Mouse (Mus musculus) embryonic facial prominence, embryonic 11.5 days (tissue): ENCODE measurements at regions not wholly inside any gene's neighbourhood (a gene's known extent, or its start where the extent isn't known, plus 50 kb on each side); places are given as distances from the start of the nearest gene placed in this dataset.

Experiments used
- ATAC-seq: fragments of 200-750 bp; cut with Nextera tagmentation; replicated peaks from 2 replicates; pipeline ENCODE4 v1.8.0; 2017; ENCODE audit warnings: low read depth; ENCODE audit not compliant: insufficient number of reproducible peaks, low FRiP score, low TSS enrichment
- DNase-seq: peaks from one replicate; pipeline ENCODE4 v3.0.0-alpha.2; 2015; ENCODE audit warnings: low spot score
- H3K27ac ChIP-seq: fragments of 300-500 bp; sonication (generic); replicated peaks from 2 replicates; pipeline ENCODE4 v1.5.1; 2014; ENCODE audit warnings: mild to moderate bottlenecking, low read depth, low read length, control low read depth
- H3K27me3 ChIP-seq: fragments of 300-500 bp; sonication (generic); 2 replicates; pipeline ENCODE4 v1.6.1; 2014; ENCODE audit warnings: mild to moderate bottlenecking, low read length, moderate library complexity, mixed read lengths; ENCODE audit not compliant: control insufficient read depth, insufficient read depth
- H3K36me3 ChIP-seq: fragments of 300-500 bp; sonication (generic); replicated peaks from 2 replicates; pipeline ENCODE4 v1.6.1; 2014; ENCODE audit warnings: low read depth, mild to moderate bottlenecking, low read length, moderate library complexity, mixed read lengths; ENCODE audit not compliant: control insufficient read depth, insufficient read depth
- H3K4me1 ChIP-seq: fragments of 300-500 bp; sonication (generic); 2 replicates; pipeline ENCODE4 v1.6.1; 2014; ENCODE audit warnings: low read length, mixed read lengths; ENCODE audit not compliant: control insufficient read depth, insufficient read depth
- H3K4me2 ChIP-seq: fragments of 300-500 bp; sonication (generic); 2 replicates; pipeline ENCODE4 v1.6.1; 2014; ENCODE audit warnings: low read depth, mild to moderate bottlenecking, control low read depth, low read length, moderate library complexity
- H3K4me3 ChIP-seq: fragments of 300-500 bp; sonication (generic); 2 replicates; pipeline ENCODE4 v1.5.1; 2014; ENCODE audit warnings: low read depth, low read length, control low read depth
- H3K9ac ChIP-seq: fragments of 300-500 bp; sonication (generic); replicated peaks from 2 replicates; pipeline ENCODE4 v1.6.1; 2014; ENCODE audit warnings: mild to moderate bottlenecking, control low read depth, low read length
- H3K9me3 ChIP-seq: fragments of 300-500 bp; sonication (generic); replicated peaks from 2 replicates; pipeline ENCODE4 v1.6.1; 2016; ENCODE audit warnings: mild to moderate bottlenecking, low read length, inconsistent platforms, mixed read lengths; ENCODE audit not compliant: control insufficient read depth
- WGBS: fragments of 180-500 bp; shearing (Covaris S2); extraction: QIAGEN DNeasy Blood & Tissue Kit; methylation state at CpG from one replicate; pipeline ENCODE4 v1.1.7; 2014; 5-methylcytosine and 5-hydroxymethylcytosine counted together

DNA sequence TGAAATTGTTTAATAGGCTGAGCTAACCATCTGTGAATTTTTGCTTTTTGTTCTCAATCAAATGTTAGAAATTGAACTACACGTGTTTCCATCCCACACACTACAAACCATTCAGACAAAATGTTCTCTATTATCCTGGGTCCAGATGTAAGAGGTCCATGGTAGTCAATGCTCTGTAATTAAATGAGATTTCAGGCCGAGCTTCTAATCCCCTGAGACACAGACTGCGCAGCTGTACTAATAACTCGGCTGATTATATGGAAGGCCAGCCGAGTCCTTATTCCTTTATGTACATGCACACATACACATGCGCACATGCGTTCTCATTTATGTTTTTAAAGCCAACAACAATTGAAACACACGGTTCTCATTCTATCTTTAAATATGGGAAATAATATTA lies 118.3 kb upstream of the Slc25a13 start:
- no peak overlapping the region for H3K9ac ChIP-seq
- H3K27me3 ChIP-seq: no peaks in the 10 kb centered on the region
- no peak overlapping the region for H3K4me3 ChIP-seq
- peak; percentile 71 for DNase-seq
- H3K9me3 ChIP-seq: no peaks in the 10 kb centered on the region
- no peak overlapping the region for H3K4me2 ChIP-seq
- H3K36me3 ChIP-seq: no peaks in the 10 kb centered on the region
- ATAC-seq: peak; percentile 70
- WGBS: 46% methylated on average over 8 of the region's 8 CpGs
- H3K27ac ChIP-seq: no peak overlapping the region
- no peaks in the 10 kb centered on the region for H3K4me1 ChIP-seq

DNA sequence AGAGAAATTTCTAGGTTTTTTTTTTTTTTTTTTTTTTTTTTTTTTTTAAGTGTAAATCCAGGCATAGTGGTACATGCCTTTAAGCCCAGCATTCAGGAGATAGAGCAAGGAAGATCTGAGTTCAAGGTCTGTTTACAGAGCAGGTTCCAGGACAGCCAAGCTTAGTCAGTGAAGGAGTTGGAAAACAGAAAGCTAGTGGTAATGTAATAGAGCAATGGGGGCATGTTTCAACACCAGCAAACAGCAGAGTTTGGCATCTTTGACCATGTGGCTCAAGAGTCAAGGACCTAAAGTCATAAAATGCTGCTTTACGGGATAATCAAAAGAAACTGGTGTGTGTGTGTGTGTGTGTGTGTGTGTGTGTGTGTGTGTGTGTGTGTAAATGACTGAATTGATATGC lies 113.3 kb upstream of the Slc25a13 start:
- WGBS: 100% methylated on average over 1 of the region's 1 CpGs
- H3K9me3 ChIP-seq: no peaks in the 10 kb centered on the region
- H3K9ac ChIP-seq: no peak overlapping the region
- no peak overlapping the region for H3K27ac ChIP-seq
- no peak overlapping the region for H3K4me3 ChIP-seq
- no peaks in the 10 kb centered on the region for H3K4me1 ChIP-seq
- no peaks in the 10 kb centered on the region for H3K36me3 ChIP-seq
- H3K27me3 ChIP-seq: no peaks in the 10 kb centered on the region
- ATAC-seq: no peak
- DNase-seq: no peak
- H3K4me2 ChIP-seq: no peak overlapping the region

DNA sequence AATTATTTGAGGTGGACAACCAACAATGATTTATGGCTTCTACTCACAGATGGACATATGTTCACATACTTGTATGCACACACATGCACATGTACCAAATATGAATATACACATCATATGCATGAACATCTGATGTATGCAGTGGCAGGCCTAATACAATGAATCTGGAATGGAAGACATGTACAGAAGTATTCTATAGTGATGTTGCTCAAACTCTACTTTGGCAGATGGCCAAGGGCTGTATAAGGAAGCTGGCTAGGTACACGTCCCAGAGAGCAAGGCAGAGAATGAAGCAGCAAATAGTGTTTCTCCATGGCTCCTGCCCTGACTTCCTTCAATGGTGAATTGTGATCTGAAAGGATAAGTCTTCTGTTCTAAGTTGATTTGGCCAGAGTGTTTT lies 108.5 kb upstream of the Slc25a13 start:
- DNase-seq (no peak), ATAC-seq (no peak)
- H3K9ac ChIP-seq: no peak overlapping the region
- H3K4me3 ChIP-seq: no peak overlapping the region
- H3K9me3 ChIP-seq: no peaks in the 10 kb centered on the region
- H3K27me3 ChIP-seq: no peaks in the 10 kb centered on the region
- H3K36me3 ChIP-seq: no peaks in the 10 kb centered on the region
- H3K27ac ChIP-seq: no peak overlapping the region
- H3K4me1 ChIP-seq: no peaks in the 10 kb centered on the region
- 65% methylated on average over 1 of the region's 1 CpGs for WGBS
- H3K4me2 ChIP-seq: no peak overlapping the region

DNA sequence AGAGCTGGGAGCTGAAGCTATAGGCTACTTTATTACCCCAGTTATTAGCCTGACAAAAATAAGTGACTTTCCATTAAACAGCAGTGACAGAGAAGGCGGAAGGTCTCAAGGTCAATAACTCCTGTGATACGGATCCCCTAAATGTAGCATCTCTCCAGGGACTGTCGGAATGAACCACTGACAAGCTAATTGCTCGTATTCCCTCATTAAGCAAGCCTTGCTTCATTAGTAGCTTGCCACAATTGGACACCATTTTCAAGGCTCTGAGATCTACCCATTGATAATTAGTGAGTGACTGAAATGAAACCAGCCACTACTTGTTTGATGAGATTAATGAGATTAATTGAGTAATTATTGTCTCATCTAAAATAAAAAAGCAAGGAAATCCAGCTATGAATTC lies 99.8 kb upstream of the Slc25a13 start:
- Histone ChIP-seq H3K36me3 (no peaks in the 10 kb centered on the region), H3K4me3 (no peak overlapping the region), H3K4me2 (no peak overlapping the region), H3K27me3 (no peaks in the 10 kb centered on the region), H3K27ac (no peak overlapping the region), H3K9ac (no peak overlapping the region), H3K4me1 (no peaks in the 10 kb centered on the region), H3K9me3 (no peaks in the 10 kb centered on the region)
- DNase-seq (no peak), ATAC-seq (no peak)
- 46% methylated on average over 4 of the region's 4 CpGs for WGBS

DNA sequence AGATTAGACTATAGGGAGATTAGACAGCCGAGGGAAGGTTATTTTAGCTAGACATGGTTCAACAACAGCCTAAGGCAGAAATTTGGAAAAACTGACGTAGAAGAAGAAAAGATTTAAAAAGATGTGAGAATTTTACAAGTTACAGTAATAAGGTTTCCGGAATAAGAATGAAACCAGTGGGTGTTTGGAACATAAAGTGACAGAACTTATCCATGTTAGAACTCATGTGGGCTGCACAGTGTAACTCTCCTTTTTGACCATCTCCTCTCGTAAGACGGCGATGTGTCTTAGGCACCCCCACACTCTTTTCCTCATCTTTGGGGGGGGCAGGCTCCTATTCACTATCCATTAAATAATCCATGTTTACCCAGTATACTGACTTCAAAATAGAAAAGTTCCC lies 96.2 kb upstream of the Slc25a13 start:
- WGBS: 83% methylated on average over 6 of the region's 6 CpGs
- Histone ChIP-seq H3K9me3 (no peaks in the 10 kb centered on the region), H3K4me3 (no peak overlapping the region), H3K9ac (no peak overlapping the region), H3K27me3 (no peaks in the 10 kb centered on the region), H3K36me3 (no peaks in the 10 kb centered on the region), H3K4me1 (no peaks in the 10 kb centered on the region), H3K4me2 (no peak overlapping the region), H3K27ac (no peak overlapping the region)
- ATAC-seq (no peak), DNase-seq (no peak)

DNA sequence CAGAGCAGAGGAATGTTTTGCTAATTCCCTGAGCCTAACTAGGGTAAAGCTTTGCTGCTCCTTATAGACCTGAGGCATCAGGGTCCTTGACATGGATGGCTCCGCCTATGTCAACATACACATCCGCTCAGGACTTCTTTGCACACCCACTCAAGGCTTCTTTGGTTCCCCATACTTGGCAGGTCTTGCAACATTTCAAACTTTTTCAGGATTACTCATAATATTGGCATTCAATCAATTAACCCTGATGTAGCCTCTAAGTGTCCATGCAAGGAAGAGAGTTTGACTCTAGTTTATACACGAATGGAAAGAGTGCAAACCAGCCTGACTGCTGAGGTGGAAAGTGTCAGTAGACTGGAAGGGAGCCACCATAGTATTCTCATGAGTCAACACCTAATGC lies 93.2 kb upstream of the Slc25a13 start:
- Histone ChIP-seq H3K27ac (no peak overlapping the region), H3K4me2 (no peak overlapping the region), H3K27me3 (no peaks in the 10 kb centered on the region; the same call in 1 of the 2 replicates), H3K36me3 (no peaks in the 10 kb centered on the region), H3K9me3 (no peaks in the 10 kb centered on the region), H3K4me1 (no peaks in the 10 kb centered on the region), H3K4me3 (no peak overlapping the region), H3K9ac (no peak overlapping the region)
- 83% methylated on average over 3 of the region's 3 CpGs for WGBS
- DNase-seq (no peak), ATAC-seq (no peak)

DNA sequence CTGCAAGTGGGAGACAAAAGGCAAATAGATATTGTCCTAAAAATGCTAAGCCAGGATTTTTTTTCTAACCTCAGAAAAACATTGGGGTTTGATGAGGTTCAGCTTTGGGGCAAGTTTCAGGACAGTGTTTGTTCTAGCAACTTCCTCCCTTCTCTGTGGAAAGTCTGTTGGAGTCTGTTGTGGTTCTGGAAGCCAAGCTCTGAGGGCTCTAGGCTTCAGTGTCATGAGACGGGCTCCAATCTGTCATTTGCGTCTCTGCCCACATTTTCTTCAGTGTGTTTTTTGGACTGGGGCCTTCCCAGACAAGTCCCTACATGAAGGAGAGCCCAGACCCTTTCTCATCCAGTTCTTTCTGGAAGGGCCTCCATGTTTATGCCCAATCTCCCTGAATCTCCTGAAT lies 90.6 kb upstream of the Slc25a13 start:
- no peaks in the 10 kb centered on the region; the same call in 1 of the 2 replicates for H3K27me3 ChIP-seq
- H3K4me3 ChIP-seq: no peak overlapping the region
- H3K36me3 ChIP-seq: no peaks in the 10 kb centered on the region
- H3K9ac ChIP-seq: no peak overlapping the region
- H3K9me3 ChIP-seq: no peaks in the 10 kb centered on the region
- H3K4me2 ChIP-seq: no peak overlapping the region
- WGBS: 87% methylated on average over 2 of the region's 2 CpGs
- H3K4me1 ChIP-seq: no peaks in the 10 kb centered on the region
- no peak for ATAC-seq
- no peak overlapping the region for H3K27ac ChIP-seq
- DNase-seq: no peak

DNA sequence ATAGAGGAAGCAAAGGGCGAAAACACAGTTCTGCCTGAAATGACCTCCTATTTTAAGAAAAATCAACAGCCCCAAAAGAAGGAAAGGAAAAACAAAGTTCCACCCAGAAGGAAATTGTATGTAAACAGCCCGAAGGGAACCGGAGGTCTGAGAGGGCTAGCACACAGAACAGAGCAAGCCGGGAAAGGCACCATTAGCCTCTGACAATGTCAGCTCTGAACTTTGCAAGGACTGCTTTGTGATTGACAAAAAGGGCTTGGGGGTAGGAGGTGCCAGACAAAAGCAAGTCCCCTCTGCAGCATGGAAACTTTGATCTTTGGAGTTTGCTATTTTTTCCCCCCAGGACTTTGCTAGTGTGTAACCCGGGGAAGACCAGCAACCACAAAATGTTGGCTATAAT lies 86.8 kb upstream of the Slc25a13 start:
- WGBS: 14% methylated on average over 5 of the region's 5 CpGs
- Histone ChIP-seq H3K27me3 (no peaks in the 10 kb centered on the region; the same call in 1 of the 2 replicates), H3K9me3 (no peaks in the 10 kb centered on the region), H3K9ac (no peak overlapping the region), H3K4me3 (no peak overlapping the region), H3K36me3 (no peaks in the 10 kb centered on the region), H3K4me2 (no peak overlapping the region), H3K4me1 (no peaks in the 10 kb centered on the region), H3K27ac (no peak overlapping the region)
- peak; percentile 45 for DNase-seq
- no peak; the same call in 1 of the 2 replicates for ATAC-seq
